Mouse (Mus musculus): ENCODE data around the gene Hbq1b.
A peak's percentile ranks its signal among the peaks of the same experiment; 100 is the strongest.

Hbq1b gene

GRCm38 (mm10) chr11:32286695-32287492 lies at the start of gene Hbq1b:
Gene Hbq1b (plus strand): TSS chr11:32286965.
- DNase-seq (ENCODE audit: low spot score) = peak; percentile 84

GRCm38 (mm10) chr11:32237411-32237795 lies 49.4 kb upstream of the Hbq1b start:
- DNase-seq (ENCODE audit: low spot score) = no peak

GRCm38 (mm10) chr11:32238093-32238860 lies 48.5 kb upstream of the Hbq1b start:
- peak; percentile 82 for DNase-seq (ENCODE audit: low spot score)

GRCm38 (mm10) chr11:32241391-32241790 lies 45.4 kb upstream of the Hbq1b start:
- DNase-seq (ENCODE audit: low spot score) = no peak

- DNase-seq (ENCODE audit: low spot score) = no peak
These were observed 44.6 kb upstream of the Hbq1b start for GRCm38 (mm10) chr11:32242209-32242608.

- no peak for DNase-seq (ENCODE audit: low spot score)
These were observed 43.4 kb upstream of the Hbq1b start for GRCm38 (mm10) chr11:32243205-32243955.

GRCm38 (mm10) chr11:32244064-32244463 lies 42.7 kb upstream of the Hbq1b start:
- no peak for DNase-seq (ENCODE audit: low spot score)

- no peak for DNase-seq (ENCODE audit: low spot score)
These were observed 42.1 kb upstream of the Hbq1b start for GRCm38 (mm10) chr11:32244617-32245016.

- no peak for DNase-seq (ENCODE audit: low spot score)
These were observed 41.2 kb upstream of the Hbq1b start for GRCm38 (mm10) chr11:32245614-32246013.

- no peak for DNase-seq (ENCODE audit: low spot score)
These were observed 39.7 kb upstream of the Hbq1b start for GRCm38 (mm10) chr11:32247068-32247467.

- DNase-seq (ENCODE audit: low spot score) = no peak
These were observed 38.4 kb upstream of the Hbq1b start for GRCm38 (mm10) chr11:32248350-32248749.

- no peak for DNase-seq (ENCODE audit: low spot score)
These were observed 35.6 kb upstream of the Hbq1b start for GRCm38 (mm10) chr11:32250880-32251763.

- DNase-seq (ENCODE audit: low spot score) = no peak
These were observed 33.6 kb upstream of the Hbq1b start for GRCm38 (mm10) chr11:32253121-32253520.

- DNase-seq (ENCODE audit: low spot score) = no peak
These were observed 30.6 kb upstream of the Hbq1b start for GRCm38 (mm10) chr11:32256146-32256545.

- no peak for DNase-seq (ENCODE audit: low spot score)
These were observed 30.2 kb upstream of the Hbq1b start for GRCm38 (mm10) chr11:32256566-32256965.

GRCm38 (mm10) chr11:32262674-32263415 lies 23.9 kb upstream of the Hbq1b start:
- no peak for DNase-seq (ENCODE audit: low spot score)

- no peak for DNase-seq (ENCODE audit: low spot score)
These were observed 21.5 kb upstream of the Hbq1b start for GRCm38 (mm10) chr11:32265117-32265738.

- no peak for DNase-seq (ENCODE audit: low spot score)
These were observed 20.6 kb upstream of the Hbq1b start for GRCm38 (mm10) chr11:32266194-32266593.

GRCm38 (mm10) chr11:32266776-32267175 lies 20.0 kb upstream of the Hbq1b start:
- peak; percentile 11 for DNase-seq (ENCODE audit: low spot score)

- peak; percentile 97 for DNase-seq (ENCODE audit: low spot score)
These were observed 19.4 kb upstream of the Hbq1b start, which contains the start of gene Nprl3 for GRCm38 (mm10) chr11:32267188-32267884. Gene Nprl3 (minus strand): TSS chr11:32267707.
